Mouse (Mus musculus): ENCODE results near the gene Eml5.

DNA sequence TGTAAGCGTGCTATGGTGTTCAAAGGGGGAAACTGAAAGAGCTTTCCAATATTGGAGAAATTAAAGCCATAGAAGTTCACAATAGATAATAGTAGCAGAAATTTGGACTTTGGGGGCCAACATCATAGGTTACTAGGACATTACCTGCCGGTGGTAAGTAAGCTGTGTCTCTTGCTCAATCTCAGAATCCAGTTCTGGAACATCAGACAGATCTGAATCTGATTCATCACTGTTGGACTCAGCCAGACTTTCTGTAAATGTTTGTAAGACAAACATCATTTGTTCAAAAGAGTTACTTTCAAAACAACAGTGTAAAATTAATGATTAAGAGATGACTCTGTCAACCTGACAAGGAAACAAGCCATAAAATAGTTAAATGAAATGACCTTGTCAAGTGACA lies 41.0 kb downstream of the Eml5 start:
- TF ChIP-seq CTCF (IDR thresholded peaks at IDR 0.05; ENCODE audit: extremely low read depth, insufficient read depth, low read length) (no peak), POLR2A (IDR thresholded peaks at IDR 0.05; ENCODE audit: extremely low read depth, insufficient read depth, low read length) (no peak)
